Mouse (Mus musculus) lung, embryonic 16.5 days (tissue): ENCODE measurements around the gene Abracl. TPM values are rescaled to one million over a fixed set of nuclear protein-coding genes. Genes with fewer than 3 reads are reported as not detected.

Experiments
- ATAC-seq: fragments of 200-750 bp; cut with Nextera tagmentation; 2 replicates; pipeline ENCODE4 v1.8.0; 2017; ENCODE audit warnings: low read depth, mild to moderate bottlenecking, moderate library complexity
- H3K27ac ChIP-seq: fragments of 300-500 bp; sonication (generic); 2 replicates; pipeline ENCODE4 v1.5.1; 2014; ENCODE audit warnings: mild to moderate bottlenecking, control low read depth, low read length
- H3K27me3 ChIP-seq: fragments of 300-500 bp; sonication (generic); 2 replicates; pipeline ENCODE4 v1.6.1; 2014; ENCODE audit warnings: low read depth, low read length, mixed read lengths; ENCODE audit not compliant: control insufficient read depth, insufficient read depth
- H3K36me3 ChIP-seq: fragments of 300-500 bp; sonication (generic); 2 replicates; pipeline ENCODE4 v1.6.1; 2014; ENCODE audit warnings: low read length; ENCODE audit not compliant: control insufficient read depth, insufficient read depth
- H3K4me1 ChIP-seq: fragments of 300-500 bp; sonication (generic); replicated peaks from 2 replicates; pipeline ENCODE4 v1.6.1; 2014; ENCODE audit warnings: low read length, mixed read lengths; ENCODE audit not compliant: control insufficient read depth, insufficient read depth
- H3K4me2 ChIP-seq: fragments of 300-500 bp; sonication (generic); 2 replicates; pipeline ENCODE4 v1.6.1; 2014; ENCODE audit warnings: low read depth, low read length, control low read depth
- H3K4me3 ChIP-seq: fragments of 300-500 bp; sonication (generic); 2 replicates; pipeline ENCODE4 v1.5.1; 2014; ENCODE audit warnings: mild to moderate bottlenecking, low read length, control low read depth
- H3K9ac ChIP-seq: fragments of 300-500 bp; sonication (generic); 2 replicates; pipeline ENCODE4 v1.6.1; 2014; ENCODE audit warnings: low read length, control low read depth
- H3K9me3 ChIP-seq: fragments of 300-500 bp; sonication (generic); 2 replicates; pipeline ENCODE4 v1.6.1; 2016; ENCODE audit warnings: low read length; ENCODE audit not compliant: control insufficient read depth
- WGBS: fragments of 180-500 bp; shearing (Covaris S2); extraction: QIAGEN DNeasy Blood & Tissue Kit; methylation state at CpG from one replicate; pipeline ENCODE4 v1.1.7; 2014; 5-methylcytosine and 5-hydroxymethylcytosine counted together
- polyA plus RNA-seq: library from polyadenylated mRNA; unstranded; fragments of >200 nt; fragmentation: Nextera tagmentation; extraction: Ambion mirVana; gene quantifications from 2 replicates; pipeline ENCODE4 v1.2.1, GENCODE M21; 2015

The Abracl gene
- polyA plus RNA-seq, 1 experiment from 2014 or later, result 135 TPM

DNA sequence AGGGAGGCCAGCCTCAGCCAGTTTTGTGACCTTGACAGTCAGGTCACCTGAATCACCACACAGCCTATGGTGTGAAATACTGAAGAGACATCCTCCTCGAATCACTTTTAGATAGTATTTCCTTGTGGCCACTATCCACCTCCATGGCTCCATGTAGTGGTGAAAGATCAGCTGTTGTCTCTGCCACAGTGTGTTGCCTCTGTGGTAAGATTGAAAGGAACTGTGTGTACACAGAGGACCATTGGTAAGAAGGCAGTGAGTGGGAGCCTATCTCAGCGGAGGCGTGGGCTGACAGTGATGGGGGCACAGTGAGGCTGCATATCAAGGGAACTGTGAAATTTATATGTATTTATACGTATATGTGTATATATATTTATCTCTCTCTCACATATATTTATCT is 38.4 kb upstream of the Abracl start:
- WGBS, result 82% methylated on average over 4 of the region's 4 CpGs
- no peak overlapping the region for H3K4me3 ChIP-seq

DNA sequence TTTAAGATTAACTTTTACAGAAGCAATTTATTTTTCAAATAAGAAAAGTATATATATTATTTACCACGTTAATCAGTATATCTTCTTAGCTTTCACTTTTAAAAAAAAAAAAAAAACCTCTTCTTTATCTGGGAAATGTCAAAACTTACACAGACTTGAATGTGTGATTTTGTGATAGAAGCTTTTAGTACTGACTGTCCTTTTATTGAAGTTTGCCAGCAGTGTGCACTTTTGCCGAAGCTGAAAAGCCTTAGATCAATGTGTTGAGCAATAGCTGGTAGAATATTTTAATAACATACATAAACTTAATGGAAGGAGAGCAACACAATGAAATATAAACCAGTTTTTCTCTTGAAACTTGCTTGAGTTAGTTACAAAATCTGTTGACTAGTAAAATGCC is 37.7 kb upstream of the Abracl start:
- Histone ChIP-seq H3K36me3 (no peaks in the 10 kb centered on the region), H3K27me3 (no peaks in the 10 kb centered on the region), H3K27ac (no peak overlapping the region), H3K4me1 (peaks cover 25% of the 10 kb centered on the region), H3K4me2 (no peak overlapping the region), H3K9ac (no peak overlapping the region), H3K4me3 (no peak overlapping the region), H3K9me3 (no peaks in the 10 kb centered on the region)
- WGBS, result 64% methylated on average over 2 of the region's 2 CpGs
- no peak for ATAC-seq

More for the DNA sequence above, 38.4 kb upstream of the Abracl start:
- Histone ChIP-seq H3K27me3 (no peaks in the 10 kb centered on the region), H3K9ac (no peak overlapping the region), H3K36me3 (no peaks in the 10 kb centered on the region), H3K27ac (no peak overlapping the region), H3K4me2 (no peak overlapping the region), H3K9me3 (no peaks in the 10 kb centered on the region), H3K4me1 (peaks cover 24% of the 10 kb centered on the region)
- no peak for ATAC-seq

DNA sequence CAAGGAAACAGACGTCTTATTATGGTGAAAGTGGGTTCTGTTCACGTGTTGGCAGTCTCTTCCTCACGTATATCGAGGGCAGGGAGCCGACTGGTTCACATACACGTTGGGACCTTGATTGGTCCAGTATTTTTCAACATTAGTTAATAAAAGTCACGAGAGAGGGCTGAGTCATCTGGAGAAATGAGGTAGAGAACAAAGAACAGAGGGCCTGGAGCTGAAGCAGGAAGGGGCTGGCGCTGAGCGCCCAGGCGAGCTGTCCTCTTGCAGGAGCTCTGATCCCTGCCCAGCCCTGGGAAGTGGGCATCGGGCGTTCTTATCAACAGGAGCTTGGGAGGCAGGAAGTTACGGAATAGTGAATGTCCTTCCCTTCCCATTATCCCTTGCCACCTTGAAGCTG is 36.7 kb upstream of the Abracl start:
- no peak overlapping the region for H3K27ac ChIP-seq
- no peak overlapping the region for H3K4me2 ChIP-seq
- peaks cover 25% of the 10 kb centered on the region for H3K4me1 ChIP-seq
- H3K27me3 ChIP-seq, result no peaks in the 10 kb centered on the region
- H3K4me3 ChIP-seq, result no peak overlapping the region
- no peaks in the 10 kb centered on the region for H3K9me3 ChIP-seq
- H3K9ac ChIP-seq, result no peak overlapping the region
- no peak for ATAC-seq
- no peaks in the 10 kb centered on the region for H3K36me3 ChIP-seq
- 75% methylated on average over 13 of the region's 13 CpGs for WGBS

DNA sequence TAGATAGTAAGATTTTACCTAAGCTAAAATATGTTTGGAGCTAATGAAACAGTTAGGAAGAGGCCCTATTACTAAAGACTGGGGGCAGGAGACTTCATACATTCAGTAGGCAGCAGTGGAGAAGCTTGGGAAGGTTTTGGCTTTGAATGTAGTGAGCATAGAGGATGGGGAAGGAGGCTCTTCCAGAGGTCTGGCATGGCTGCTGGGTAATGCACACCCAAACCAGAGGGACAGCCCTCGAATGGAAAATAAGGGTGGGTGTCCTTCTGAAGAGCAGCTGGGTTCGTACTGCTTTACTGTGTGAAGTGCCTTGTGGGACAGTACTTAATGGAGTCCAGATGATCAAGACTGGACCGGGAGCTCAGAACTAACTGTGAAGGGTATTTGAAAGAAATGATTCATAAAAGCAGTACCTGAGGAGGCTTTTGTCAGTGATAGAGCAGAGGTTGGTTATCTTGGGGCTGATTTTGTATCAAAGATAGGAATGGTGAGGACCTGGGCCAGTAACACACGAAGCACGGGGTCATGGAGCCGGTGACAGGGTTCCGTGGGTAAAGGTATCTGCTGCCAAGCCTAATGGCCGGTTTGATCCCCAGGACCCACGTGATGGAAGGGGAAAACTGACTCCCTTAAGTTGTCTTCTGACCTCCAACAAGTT is 35.7 kb upstream of the Abracl start:
- WGBS, result 86% methylated on average over 9 of the region's 9 CpGs
- no peak overlapping the region for H3K4me2 ChIP-seq
- peaks cover 25% of the 10 kb centered on the region for H3K4me1 ChIP-seq
- no peaks in the 10 kb centered on the region for H3K9me3 ChIP-seq
- no peaks in the 10 kb centered on the region for H3K27me3 ChIP-seq
- H3K4me3 ChIP-seq, result no peak overlapping the region
- no peak overlapping the region; the same call in 1 of the 2 replicates for H3K27ac ChIP-seq
- no peak overlapping the region for H3K9ac ChIP-seq
- ATAC-seq, result no peak
- H3K36me3 ChIP-seq, result no peaks in the 10 kb centered on the region

DNA sequence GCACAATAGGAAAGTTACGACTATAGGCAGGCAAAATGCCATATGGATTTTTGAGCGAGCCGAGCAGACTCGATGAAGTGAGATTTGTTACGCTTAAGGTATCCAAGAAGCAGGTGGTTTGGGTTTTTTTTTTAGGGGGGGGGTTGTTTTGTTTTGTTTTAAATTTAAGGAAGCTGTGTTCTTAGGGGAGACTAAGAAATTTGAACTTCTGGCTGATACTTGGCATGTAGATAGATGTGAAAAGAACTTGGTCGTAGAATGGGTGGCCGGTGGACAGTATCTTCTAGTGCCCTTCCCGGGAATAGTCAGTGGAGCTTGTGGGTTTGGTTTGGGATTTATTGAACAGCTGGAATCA is 33.3 kb upstream of the Abracl start:
- WGBS, result 0% methylated on average over 8 of the region's 8 CpGs
- Histone ChIP-seq H3K36me3 (no peaks in the 10 kb centered on the region), H3K27me3 (no peaks in the 10 kb centered on the region), H3K4me2 (peak overlapping the region; percentile 81), H3K9ac (peak overlapping the region; percentile 96), H3K4me1 (peaks cover 25% of the 10 kb centered on the region), H3K27ac (no peak overlapping the region), H3K9me3 (no peaks in the 10 kb centered on the region), H3K4me3 (peak overlapping the region; percentile 97)
- no peak for ATAC-seq

DNA sequence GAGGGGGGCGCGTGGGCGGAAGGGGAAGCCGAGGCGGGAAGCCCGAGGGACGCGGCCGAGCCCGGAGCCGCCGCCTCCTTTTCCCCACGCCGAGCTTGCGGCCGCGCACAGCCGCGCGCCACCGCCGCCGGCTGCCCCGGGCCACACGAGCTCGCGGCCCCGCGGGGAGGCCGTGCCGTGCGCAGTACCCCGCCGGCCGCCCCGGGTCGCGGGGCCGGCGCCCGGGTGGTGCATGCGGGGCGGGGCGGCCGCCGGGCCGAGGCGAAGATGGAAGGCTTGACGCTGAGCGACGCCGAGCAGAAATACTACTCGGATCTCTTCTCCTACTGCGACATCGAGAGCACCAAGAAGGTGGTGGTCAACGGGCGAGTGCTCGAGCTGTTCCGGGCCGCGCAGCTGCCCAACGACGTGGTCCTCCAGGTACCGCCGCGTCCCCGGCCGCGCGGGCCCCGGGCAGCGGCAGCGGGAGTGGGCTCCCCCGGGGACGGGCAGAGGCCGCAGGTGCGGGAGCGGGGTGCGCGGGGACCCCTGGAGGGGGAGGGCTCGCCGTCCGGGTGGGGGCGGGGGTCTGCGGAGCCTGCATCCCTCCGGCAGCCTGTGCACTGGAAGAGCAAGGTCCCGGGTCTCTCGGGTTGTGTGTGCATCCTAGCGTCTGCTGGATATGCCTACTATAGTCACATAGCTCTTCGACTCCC is 32.8 kb upstream of the Abracl start, which contains the start of gene Reps1:
Gene Reps1 (plus strand): TSS at position 166 of the 695 bp plus-strand sequence.
- peak; percentile 79 for ATAC-seq

DNA sequence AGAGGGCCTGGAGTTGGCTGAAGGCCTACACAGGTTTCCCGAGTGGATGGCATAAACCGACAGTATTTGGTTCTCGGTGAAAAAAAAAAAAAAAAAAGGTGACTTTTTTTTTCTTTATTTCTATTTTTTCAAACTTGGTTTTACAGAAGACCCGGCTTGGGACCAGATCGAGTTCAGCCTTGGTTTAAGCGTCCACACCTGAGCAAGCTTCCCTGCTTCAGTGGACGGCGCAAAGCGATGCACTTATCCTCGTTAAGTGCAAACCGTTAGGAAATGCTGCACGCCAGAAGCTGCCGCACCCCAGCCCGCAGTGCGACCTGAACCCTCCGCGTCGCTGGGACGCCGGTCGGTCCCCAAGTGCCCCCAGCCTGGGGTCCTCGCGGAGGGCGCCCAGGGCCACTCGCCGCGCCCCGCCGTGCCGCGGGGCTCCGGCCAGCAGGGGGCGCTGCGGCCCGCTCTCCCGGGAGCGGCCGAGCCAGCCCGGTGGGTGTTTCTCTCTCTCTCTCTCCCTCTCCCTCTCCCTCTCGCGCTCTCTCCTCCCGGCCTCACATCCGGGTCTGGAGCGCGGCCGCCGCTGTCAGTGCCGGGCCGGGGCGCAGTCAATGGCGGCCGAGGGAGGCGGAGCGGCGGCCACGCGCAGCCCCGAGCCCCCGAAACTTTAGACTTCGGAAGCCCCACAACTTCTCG is 32.1 kb upstream of the Abracl start:
- Histone ChIP-seq H3K4me3 (peak overlapping the region; percentile 97), H3K4me2 (peak overlapping the region; percentile 81), H3K27me3 (no peaks in the 10 kb centered on the region), H3K9ac (peak overlapping the region; percentile 96), H3K4me1 (peaks cover 25% of the 10 kb centered on the region), H3K36me3 (no peaks in the 10 kb centered on the region), H3K27ac (peak overlapping the region; percentile 85), H3K9me3 (no peaks in the 10 kb centered on the region)
- WGBS, result 2% methylated on average over 48 of the region's 61 CpGs
- peak; percentile 98 for ATAC-seq

More for the DNA sequence above, 32.8 kb upstream of the Abracl start, which contains the start of gene Reps1:
- WGBS, result under 1% methylated on average over 57 of the region's 90 CpGs
- H3K27me3 ChIP-seq, result no peaks in the 10 kb centered on the region
- H3K9ac ChIP-seq, result peak within 1 kb of the TSS; percentile 96
- H3K27ac ChIP-seq, result peak within 1 kb of the TSS; percentile 85
- H3K4me2 ChIP-seq, result peak within 1 kb of the TSS; percentile 81
- peak within 1 kb of the TSS; percentile 97 for H3K4me3 ChIP-seq
- no peaks in the 10 kb centered on the region for H3K9me3 ChIP-seq
- no peaks in the 10 kb centered on the region for H3K36me3 ChIP-seq
- H3K4me1 ChIP-seq, result peaks cover 25% of the 10 kb centered on the region

DNA sequence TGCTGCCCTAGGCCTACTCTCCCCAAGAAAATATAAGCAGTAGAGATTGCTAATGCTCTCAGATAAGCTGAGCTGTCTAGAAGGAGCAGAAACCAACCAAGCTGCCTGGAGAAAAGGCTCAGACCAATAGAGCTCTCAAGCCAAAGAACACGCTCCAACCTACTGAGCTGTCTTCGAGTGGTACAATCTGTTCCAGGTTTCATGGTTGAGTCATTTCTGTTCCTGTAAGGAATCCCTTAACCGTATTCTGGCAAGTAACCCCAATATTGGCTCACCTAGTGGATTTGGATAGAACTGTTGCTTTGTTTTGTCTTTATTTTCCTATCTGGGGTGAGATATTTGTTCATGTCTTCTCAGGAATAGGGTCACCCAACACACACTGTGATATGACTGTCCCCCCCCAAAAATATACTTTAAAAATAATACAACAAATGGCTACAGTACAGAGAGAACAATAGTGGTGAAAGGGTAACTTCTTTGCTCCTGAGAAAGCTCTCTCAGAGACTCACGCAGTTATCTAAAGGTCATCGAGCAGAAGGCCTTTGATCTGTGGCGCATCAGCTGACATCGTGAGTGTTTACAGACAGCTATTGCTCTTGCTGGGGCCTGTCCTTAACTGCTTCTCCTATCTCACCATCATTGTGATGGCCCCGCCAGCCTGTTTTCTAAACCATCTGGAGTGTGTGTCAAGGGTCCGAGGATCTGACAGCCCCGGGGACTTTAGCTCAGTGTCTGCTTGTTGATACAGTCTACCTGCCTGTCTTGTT is 24.5 kb upstream of the Abracl start:
- H3K4me2 ChIP-seq, result no peak overlapping the region
- no peak overlapping the region for H3K4me3 ChIP-seq
- H3K27ac ChIP-seq, result no peak overlapping the region
- 38% methylated on average over 10 of the region's 10 CpGs for WGBS
- no peaks in the 10 kb centered on the region for H3K27me3 ChIP-seq
- H3K9me3 ChIP-seq, result no peaks in the 10 kb centered on the region
- H3K36me3 ChIP-seq, result no peaks in the 10 kb centered on the region
- ATAC-seq, result no peak
- H3K9ac ChIP-seq, result no peak overlapping the region
- H3K4me1 ChIP-seq, result 0 out of 2 replicates have a peak, but pooled peaks cover 2% of the 10 kb centered on the region

DNA sequence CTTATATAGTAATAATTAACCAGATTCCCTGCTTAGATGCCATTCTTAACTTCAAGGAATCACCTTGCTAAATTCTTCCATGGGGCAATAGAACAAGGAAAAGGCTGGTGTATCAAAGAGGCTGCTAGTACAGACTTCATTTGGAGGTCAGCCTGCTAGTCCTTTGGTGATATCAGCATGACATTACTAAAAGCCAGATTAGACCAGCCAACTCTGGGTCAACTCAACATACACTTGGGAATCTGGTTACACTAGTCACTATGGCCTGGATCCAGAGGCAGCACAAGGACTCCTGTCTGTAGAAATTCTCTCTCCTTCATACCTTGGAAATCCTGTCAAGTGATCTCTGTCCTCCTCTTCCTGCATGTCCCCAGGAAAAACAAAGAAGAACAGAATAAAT is 23.3 kb upstream of the Abracl start:
- Histone ChIP-seq H3K27me3 (no peaks in the 10 kb centered on the region), H3K9me3 (no peaks in the 10 kb centered on the region), H3K4me3 (no peak overlapping the region), H3K4me1 (0 out of 2 replicates have a peak, but pooled peaks cover 2% of the 10 kb centered on the region), H3K9ac (no peak overlapping the region), H3K27ac (no peak overlapping the region), H3K36me3 (no peaks in the 10 kb centered on the region), H3K4me2 (no peak overlapping the region)
- ATAC-seq, result no peak
